Mouse (Mus musculus) urinary bladder, postnatal 36 days (tissue): ENCODE measurements at regions not wholly inside any gene's neighbourhood (a gene's known extent, or its start where the extent isn't known, plus 50 kb on each side); places are given as distances from the start of the nearest gene placed in this dataset.

Experiments used
- DNase-seq, 2 experiments: peaks; one replicate each; pipeline ENCODE4 v3.0.0; 2022; ENCODE audit warnings: low spot score in 2 of 2, mixed read lengths in 1 of 2

DNA sequence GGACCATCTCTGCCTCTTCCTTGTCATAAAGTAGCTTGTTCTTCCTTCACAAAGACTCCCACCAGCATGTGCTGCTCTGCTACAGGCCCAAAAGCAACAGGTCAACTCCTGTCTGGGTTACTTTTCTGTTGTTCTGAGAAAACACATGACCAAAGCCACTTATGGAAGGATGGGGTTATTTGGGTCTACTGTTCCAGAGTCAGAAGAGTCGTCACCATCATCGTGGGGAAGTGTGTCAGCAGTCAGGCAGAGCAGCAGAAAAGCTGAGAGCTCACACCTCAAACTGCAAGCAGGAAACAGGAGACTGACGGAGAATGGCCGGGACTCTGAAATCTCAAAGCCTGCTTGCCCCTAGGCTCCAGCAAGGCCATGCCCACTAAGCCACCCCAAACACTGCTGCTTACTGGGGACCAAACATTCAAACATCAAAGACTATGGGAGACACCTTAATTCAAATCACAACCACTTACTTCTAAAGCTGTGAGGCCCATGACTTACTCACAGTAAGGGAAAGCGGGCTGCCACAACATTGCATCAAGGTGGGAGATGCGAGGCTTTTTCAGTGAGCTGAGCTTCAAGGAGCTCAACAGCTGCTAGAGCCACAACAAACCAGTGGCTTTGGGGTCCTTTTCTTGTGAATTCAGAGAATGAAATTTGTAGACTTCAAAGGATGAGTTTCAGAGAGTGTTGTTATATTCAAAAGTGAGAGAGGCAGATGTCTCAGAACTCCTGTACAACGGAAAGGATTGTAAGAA is 96.6 kb upstream of the Hs6st1 start:
- DNase-seq = no peak

DNA sequence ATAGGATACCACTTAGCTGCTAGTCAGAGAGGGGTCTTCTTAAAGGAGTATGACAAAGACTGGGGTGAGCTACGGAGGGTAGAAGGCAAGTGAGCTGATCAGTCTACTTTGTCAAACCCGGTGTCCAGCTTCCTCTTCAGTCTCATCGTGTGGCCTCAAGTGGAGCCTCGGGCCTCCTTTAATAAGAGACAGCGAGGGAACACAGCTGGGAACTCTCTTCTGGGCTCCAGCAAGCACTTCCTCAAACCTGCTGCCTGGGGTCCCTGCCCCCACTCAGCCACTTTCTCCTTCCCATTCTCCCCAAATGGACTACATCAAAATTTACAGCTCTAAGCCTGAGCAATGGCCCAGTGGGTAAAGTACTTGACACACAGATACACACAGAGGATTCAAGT is 96.0 kb upstream of the Hs6st1 start:
- no peak for DNase-seq

DNA sequence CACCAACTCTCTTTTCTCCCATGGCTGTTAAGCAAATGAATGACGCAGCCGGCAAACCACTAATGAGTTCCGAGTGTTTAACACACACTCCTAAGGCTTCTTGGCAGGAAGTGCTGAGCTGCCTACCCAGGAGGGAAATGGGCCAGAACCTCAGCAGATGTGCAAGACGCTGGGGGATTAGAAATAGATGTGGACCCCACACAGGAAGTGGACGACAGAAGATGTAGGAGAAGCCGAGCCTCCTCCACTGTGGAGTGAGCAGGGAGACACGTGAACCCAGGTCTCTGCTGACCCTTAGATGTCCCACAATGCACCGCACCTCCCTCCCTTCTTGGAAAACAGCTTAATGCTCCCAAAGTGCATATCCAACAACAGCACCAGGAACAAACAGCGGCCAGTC is 94.8 kb upstream of the Hs6st1 start:
- peak in 1 of 2 experiments; percentile 14 for DNase-seq

DNA sequence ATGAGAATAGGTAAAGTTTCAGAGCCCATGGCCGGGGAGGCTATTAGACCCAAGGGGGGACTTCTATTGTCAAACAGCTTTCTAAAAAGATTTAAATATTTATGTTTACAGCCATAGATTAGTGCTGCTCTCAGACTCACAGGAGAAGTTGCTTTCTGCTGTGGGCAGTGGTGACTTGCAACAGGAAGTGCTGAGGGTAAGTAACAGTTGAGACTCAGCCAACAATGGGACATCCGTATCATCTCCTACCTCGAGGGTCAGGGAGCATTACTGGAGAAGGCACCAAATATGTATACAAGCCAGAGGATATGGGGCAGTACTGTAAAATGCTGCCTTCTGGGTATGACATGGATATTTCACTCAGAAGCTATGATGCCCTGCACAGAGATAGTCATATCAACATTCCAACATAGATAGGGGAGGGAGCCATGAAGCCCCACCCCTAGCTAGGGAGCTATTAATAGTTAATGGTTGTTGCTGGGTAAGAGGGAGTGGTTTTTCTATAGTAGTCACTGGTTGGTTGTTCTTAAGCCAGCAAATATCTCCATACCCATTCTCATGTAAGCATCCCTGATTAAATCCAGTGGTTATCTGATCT is 92.5 kb upstream of the Hs6st1 start:
- DNase-seq = no peak

DNA sequence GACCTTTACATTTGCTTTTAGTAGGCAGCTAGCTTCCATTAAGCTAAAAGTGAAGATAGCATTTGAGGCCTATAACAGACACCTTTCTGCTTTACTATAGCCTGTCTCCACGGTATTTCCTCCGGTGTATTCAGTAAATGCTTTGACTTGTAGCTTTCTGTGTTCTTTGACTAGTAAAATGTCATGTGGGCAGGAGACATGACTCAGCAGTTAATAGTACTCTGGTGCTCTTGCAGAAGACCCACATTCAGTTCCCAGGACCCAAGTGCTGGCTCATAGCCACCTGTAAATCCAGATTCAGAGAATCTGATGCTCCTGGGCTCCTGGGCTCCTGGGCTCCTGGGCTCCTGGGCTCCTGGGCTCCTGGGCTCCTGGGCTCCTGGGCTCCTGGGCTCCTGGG is 91.7 kb upstream of the Hs6st1 start:
- DNase-seq = no peak

DNA sequence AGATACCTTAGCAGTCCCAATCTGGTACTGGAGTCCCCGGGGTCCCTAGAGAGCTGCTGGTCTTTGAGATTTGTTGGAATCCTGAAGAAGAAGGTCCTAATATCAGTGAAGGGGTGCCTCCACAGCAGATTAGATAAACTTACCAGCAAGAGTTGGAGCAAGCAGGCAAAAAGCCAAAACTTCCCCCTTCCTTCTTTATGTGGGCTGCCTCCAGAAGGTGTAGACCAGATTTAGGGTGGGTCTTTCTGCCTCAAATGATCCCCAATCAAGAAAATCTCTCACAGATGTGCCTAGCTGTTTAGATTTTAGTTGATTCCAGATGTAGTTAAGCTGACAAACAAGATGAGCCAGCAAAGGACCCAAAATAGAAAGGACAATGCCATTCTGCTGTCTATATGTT is 90.1 kb upstream of the Hs6st1 start:
- DNase-seq = no peak

DNA sequence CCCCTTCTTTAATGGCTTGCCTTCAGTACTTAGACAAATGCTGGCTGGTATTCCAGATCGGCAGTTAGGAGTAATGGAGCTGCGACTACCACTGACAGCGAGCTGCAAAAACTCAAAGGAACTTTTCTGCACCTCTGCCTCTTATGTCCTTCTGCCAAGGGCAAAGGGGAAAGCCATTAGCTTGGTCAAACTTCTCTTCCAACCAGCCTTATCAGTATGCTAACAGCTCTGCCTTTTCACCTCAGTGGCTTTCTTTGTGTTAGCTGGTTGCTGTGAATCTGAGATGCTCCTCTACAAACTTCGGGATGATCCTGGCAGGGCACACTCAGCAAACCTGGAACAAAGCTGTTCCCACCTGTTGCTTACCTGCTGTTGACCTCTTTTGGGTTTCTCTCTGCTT is 89.4 kb upstream of the Hs6st1 start:
- DNase-seq = no peak

DNA sequence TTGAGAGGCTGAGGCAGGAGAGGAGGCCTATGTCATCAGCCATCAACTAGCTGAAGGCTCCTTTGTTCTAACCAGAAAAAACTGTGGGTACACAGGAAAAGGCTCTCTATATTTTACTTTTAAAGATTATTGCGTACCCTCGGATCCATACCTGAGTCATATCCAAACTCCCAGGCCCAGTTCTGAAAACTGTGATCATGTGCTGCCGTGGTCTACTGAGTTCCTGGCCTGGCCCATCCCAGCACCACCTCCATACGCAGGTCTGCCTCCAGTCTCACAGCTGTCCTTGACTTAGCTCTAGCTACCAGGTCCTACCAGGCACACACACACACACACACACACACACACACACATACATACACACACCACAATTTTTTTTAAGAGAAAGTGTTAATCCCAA is 87.0 kb upstream of the Hs6st1 start:
- no peak for DNase-seq

DNA sequence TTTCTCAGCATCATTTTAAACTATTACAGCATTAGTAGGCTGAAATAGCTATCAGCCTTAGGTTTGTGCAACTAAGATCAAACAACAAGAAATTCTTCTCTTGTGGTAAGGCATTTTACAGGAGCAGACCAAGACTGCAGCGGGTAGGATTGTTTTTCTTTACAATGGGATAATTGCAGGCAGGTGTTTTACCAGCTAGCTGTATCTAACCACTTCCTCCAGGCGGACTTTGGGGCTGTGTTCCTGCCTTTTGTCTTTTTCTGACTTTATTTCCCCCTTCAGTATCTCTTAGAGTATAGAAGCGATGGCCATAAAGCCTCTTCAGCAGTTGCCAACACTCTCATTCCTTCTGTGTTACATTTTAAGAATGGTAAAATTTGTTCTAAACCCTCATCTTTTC is 84.8 kb upstream of the Hs6st1 start:
- DNase-seq = no peak

DNA sequence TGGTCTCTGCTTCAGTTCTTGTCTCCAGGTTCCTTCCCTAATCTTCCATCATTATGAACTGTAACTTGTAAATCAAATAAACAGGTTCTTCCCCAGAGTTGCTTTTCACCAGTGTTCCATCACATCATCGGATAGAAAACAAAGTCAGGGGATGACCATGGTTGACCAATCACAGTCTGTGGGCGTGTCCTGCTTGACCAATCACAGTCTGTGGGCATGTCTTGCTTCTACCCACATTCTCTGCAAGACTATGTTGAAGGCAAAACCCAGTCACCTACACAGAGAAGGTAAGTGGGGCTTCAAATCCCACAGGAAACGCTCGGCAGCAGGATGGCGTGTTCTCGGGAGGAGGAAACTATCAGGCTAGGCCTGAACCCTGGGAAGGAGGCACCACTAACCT is 82.9 kb upstream of the Hs6st1 start:
- DNase-seq = no peak

DNA sequence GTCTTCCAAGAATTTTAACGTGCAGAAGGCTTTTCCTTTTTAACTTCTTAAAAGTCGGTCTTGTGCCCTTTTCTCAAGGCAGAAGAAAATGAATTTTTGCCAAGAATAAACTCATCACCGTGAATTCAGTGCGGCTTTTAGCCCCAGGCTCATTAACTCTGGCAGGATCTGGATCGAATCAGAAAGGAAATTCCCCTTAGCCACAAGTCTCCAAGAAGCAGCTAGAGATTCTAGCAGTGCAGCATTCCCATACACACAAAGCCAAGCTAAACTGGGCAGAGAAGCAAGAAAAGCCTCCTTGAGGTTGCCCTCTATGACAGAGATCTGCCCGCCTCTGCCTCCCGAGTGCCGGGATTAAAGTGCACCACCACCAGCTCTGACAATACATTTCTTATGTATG is 81.5 kb upstream of the Hs6st1 start:
- DNase-seq = no peak

DNA sequence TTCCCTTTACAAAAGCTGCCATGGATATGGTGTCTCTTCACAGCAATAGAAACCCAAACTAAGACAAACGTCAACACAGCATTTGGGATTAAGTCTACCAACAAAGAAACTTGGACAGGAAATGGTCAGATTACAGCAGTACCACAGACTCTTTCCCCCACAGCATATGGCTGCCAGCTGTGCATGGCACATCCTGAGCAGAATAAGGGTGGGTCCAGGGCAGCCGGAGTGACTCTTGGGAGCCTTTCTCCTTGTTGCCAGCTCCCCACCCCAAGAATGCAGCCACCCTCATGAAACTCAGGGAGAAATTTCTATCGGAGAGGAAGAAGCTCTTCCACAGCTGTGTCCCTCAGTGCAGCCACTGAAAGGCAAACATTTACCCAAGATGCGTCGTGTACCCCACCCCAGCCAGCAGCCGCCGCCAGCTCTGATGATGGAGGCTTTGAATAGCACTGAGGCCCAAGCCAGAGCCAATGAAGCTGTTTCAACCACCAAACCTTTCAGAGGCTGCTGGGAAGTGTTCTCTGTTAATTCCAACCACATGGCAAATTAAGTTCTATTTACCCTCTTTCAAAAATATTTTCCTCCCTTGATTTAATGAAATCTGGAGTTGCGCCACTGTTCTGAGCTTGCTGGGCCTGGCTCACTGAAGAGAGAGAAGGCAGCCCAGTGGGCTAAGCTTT is 75.8 kb upstream of the Hs6st1 start:
- DNase-seq = no peak

DNA sequence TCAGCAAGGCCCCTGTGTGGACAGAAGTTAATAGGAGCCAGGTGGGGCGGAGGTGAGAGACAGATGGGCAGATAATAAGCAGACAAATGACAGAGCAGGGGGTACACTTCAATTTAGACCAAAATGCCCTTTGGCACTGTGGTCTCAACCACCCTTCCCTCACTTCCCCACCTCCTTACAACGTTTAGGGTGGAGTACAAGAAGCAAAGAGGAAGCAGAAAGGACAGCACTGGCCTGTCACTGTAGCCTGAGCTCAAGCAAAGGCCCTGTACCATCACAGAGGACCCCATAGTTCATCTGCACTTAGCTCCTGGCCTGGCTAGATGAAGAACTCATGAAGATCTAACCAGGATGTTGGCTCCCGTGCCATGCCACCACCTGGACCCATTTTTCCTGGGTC is 75.3 kb upstream of the Hs6st1 start:
- no peak for DNase-seq

DNA sequence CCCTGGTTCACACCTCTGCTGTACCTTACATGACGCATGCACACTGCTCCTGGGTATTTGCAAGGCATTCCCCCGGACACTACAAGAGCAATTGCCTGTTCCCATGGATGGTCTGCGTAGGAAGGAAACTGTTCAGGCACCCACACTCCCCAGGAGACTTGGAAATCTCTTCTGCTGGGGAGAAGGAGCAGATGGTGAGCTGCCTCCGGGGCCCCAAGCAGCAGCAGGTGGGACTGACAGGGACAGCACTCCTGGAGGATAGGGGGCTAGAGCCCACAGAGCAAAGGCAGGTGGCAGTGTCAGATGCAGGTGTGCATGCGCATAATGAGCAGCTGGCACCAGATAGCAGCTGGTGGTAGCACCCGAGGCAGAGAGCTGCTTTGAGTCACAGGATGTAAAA is 72.5 kb upstream of the Hs6st1 start:
- DNase-seq = no peak

DNA sequence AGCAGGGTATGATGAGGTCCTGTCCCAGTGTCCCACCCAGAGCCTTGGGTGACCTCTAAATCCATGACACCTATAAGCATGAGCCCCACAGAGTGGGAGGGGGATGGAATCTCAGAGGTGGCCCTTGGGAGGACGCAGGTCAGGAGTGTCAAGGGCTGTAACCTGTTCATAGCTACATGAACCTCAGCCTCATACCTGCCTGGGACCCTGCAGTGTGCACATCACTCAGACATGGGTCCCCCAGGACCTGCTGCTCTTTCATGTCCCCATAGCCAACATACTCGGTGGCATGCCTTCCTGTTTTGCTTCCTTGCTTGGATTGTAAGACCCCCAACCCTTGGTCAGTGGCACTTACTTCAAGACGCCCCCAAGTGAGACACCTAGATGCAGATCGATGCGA is 66.9 kb upstream of the Hs6st1 start:
- DNase-seq = no peak

DNA sequence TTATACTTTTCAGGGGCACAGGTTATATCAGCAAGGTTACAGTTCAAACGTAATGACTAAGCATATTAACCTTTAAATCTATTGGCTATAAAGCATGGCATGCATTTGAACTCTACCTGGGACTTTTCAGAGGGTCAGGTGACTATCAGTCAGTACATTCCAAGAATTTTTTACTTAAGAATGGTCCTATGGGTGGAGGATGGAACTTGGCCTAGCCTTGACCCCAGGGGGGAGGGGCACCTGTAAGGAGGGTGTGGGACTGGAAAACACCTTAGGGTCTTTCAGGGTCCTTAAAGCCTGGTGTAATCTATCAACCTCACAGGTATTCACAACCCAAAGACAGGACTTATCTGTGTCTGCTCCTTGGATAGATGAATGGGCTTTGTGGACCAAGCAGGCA is 66.4 kb upstream of the Hs6st1 start:
- DNase-seq = no peak

DNA sequence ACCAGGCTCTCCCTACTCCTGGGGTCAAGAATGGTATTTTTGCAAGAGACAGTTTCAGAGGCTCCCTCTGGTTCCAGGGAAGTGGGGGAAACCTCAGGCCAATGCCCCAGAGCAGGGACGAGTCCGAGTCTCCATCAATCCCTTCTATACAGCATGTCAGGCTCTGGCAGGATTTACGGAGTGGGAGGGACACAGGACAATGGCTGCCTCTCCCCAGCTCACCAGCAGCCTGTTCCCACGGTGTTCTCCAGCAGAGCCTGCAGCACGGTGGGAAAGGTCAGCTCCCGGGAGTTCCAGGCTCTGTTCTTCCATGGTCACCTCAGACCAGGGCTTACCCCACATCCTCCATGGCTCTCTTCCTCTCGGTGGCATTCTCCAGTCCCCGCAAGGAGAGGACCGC is 64.6 kb upstream of the Hs6st1 start:
- DNase-seq = no peak

DNA sequence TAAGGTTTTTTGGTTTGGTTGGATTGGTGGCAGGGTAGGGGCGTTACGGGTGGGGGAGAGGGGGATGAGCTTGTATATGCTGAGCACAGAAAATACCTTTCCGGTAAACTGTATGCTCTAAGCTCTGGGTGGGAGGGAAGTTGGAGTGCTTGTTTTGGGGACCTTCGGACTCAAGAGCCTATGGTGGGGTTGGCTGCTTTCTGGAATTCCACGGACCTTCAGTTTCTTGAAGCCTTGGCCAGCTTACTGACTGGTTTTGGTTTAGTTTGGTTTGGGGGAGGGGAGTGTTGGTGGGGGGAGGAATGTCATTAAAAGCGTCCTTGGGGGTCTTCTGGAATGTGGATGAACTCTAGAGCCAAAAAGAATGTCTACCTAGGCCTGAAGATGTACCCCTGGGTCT is 59.6 kb upstream of the Hs6st1 start:
- no peak for DNase-seq

DNA sequence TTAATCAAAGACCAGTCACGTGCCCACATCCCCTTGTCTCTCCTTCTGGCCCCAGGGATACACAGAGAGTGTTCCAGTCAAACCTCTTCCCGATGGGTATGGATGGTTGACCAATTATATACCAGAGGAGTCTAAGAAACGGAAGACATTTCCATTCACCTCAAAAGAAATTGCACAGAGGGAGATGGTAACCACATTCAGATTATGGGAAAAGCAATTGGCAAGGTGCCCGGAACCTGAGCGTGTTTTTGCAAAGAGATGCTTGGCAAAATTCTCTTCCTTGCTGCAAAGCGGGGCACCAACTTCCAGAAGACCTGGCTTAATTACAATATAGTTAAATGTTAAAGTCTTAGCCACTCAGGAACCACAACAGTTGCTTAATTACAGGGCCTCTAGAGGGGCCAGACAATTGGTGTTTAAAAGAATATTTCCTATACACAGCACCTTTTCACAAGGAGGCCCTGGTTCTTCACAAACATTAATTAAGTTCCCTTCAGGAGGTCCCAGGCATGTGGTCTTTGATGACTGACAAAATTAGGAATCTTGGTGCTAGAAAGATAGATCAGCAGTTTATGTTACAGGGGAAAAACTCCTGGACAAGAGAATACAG is 59.1 kb upstream of the Hs6st1 start:
- DNase-seq = no peak

DNA sequence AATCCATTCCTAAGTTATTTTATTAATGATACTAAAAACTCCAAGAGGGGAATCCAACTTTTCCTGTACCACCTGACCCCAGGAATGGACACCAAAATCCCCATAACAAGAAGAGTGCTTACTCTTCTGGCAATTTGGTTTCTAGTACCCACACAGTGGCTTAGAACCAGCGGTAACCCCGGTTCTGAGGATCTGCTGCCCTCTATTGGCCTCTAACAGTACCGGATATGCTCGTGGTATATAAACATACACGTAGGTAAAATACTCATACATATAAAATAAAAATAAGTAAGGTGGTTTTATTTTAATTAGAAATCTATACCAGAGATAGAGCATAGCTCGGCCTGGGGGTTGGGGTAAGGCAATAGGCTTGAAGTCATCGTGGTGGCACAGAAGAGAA is 58.0 kb upstream of the Hs6st1 start:
- DNase-seq = no peak

DNA sequence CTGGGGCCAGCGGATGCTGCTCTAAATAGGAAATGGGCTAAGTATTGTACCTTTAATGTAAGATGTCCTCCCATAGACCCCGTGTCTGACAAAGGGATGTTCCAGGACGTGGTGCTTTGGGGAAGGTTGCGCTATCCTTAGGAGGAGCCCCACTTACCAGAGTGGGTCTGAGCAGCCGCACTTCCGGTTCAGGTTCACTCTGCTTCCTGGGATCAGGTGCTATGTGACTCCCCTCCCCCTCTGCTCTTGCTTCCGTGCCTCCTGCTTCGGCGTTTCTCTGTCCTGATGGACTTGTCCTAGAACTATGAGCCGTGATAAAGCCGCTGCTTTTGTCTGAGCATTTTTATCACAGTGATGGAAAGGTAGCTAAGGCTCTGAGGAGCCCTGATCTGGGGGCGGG is 57.4 kb upstream of the Hs6st1 start:
- no peak for DNase-seq

DNA sequence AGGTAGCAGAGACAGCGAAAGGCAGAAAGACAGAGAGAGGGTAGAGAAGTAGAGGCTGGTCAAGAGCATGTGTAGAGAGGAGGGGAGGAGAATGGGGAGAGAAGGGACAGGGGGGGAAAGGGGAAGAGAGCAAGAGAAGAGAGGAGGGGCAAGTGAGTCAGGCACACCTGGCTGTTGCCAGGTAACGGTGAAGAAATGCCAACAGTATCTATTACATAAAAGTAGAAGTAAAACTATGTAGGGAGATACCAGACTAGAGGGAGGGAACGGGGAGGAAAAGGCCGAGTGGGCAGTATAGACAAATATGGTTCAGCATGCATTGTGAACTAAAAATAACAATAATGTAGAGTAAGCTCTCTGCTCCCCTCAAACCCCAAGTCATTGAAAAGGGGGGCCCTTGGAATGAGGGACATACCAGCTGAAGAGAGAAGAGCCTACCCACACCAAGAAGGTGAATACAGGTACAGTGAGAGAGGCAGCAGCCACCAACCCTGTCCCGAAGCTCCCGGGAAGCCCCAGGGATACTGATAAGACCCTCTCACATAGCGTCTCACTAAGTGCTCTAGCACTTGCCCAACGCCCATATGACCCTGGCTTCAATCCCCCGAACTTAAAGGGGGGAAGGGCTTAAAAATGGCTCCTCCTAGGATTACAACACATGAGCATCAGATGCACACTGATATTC is 56.0 kb upstream of the Hs6st1 start:
- DNase-seq = no peak
